Mouse (Mus musculus) E14TG2a.4 (cell line): Measurements from ENCODE around the gene Dlx5.

Experiments
- H3K27me3 ChIP-seq: 2 replicates; pipeline ENCODE4 v1.6.1; 2014; ENCODE audit warnings: low read length, control low read depth; ENCODE audit not compliant: insufficient read depth
- H3K36me3 ChIP-seq: 2 replicates; pipeline ENCODE4 v1.6.1; 2014; ENCODE audit warnings: low read length, control low read depth; ENCODE audit not compliant: insufficient read depth
- H3K4me1 ChIP-seq: replicated peaks from 2 replicates; pipeline ENCODE4 v1.6.1; 2014; ENCODE audit warnings: low read depth, low read length, control low read depth
- H3K4me3 ChIP-seq: replicated peaks from 2 replicates; pipeline ENCODE4 v1.5.1; 2014; ENCODE audit warnings: mild to moderate bottlenecking, low read length
- H3K9me3 ChIP-seq: 2 replicates; pipeline ENCODE4 v1.6.1; 2014; ENCODE audit warnings: low read length, control low read depth
- CTCF ChIP-seq: conservative IDR thresholded peaks from 2 replicates; pipeline ENCODE4 v1.5.1; 2014; ENCODE audit warnings: low read length
- NANOG ChIP-seq: IDR thresholded peaks from 2 replicates; pipeline ENCODE4 v1.6.1; 2014; ENCODE audit warnings: borderline replicate concordance, low read length, mixed read lengths
- POU5F1 ChIP-seq: IDR thresholded peaks from 2 replicates; pipeline ENCODE4 v1.6.1; 2014; ENCODE audit warnings: low read length, borderline replicate concordance

The Dlx5 gene

DNA sequence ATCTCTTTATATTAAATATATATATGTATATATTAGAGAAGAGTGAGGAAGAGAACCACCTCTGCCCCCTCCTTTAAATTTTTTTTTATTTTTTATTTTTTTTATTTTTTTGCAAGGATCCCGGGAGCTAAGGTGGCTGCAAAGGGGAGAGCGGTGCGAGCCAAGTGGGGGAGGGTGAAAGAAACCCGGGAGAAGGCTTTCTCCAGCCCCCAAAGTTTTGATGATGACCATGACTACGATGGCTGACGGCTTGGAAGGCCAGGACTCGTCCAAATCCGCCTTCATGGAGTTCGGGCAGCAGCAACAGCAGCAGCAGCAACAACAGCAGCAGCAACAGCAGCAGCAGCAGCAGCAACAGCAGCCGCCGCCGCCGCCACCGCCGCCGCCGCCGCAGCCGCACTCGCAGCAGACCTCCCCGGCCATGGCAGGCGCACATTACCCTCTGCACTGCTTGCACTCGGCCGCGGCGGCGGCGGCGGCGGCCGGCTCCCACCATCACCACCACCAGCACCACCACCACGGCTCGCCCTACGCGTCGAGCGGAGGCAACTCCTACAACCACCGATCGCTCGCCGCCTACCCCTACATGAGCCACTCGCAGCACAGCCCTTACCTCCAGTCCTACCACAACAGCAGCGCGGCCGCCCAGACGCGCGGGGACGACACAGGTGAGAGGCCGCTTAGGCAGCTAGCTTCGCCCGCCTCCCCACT is 18.6 kb downstream of the Dlx5 start, which contains the start of gene Dlx6:
Gene Dlx6, plus strand, starts transcription at position 175 of the 711 bp plus-strand sequence.
- peaks cover 49% of the 10 kb centered on the region for H3K4me1 ChIP-seq
- H3K27me3 ChIP-seq, result peaks cover 91% of the 10 kb centered on the region
- peak within 1 kb of the TSS; percentile 61 for H3K4me3 ChIP-seq
- TF ChIP-seq NANOG, result no peak
- H3K36me3 ChIP-seq, result no peaks in the 10 kb centered on the region
- H3K9me3 ChIP-seq, result no peaks in the 10 kb centered on the region

- Histone ChIP-seq H3K36me3 (no peaks in the 10 kb centered on the region), H3K9me3 (no peaks in the 10 kb centered on the region)
- TF ChIP-seq CTCF (no peak), NANOG (no peak), POU5F1 (no peak)
Observed at GRCm38 (mm10) chr6:6862611-6863010, 19.3 kb downstream of the Dlx5 start.

GRCm38 (mm10) chr6:6861798-6862428 is 20.0 kb downstream of the Dlx5 start:
- Histone ChIP-seq H3K27me3 (peaks cover 93% of the 10 kb centered on the region), H3K4me1 (peaks cover 56% of the 10 kb centered on the region), H3K4me3 (no peak overlapping the region; the same call in 1 of the 2 replicates), H3K9me3 (no peaks in the 10 kb centered on the region), H3K36me3 (no peaks in the 10 kb centered on the region)
- TF ChIP-seq NANOG, result no peak
- TF ChIP-seq CTCF, result no peak
- TF ChIP-seq POU5F1, result no peak

More at GRCm38 (mm10) chr6:6862611-6863010, 19.3 kb downstream of the Dlx5 start:
- Histone ChIP-seq H3K27me3 (peaks cover 93% of the 10 kb centered on the region), H3K4me1 (peaks cover 54% of the 10 kb centered on the region), H3K4me3 (peak overlapping the region; percentile 61)

GRCm38 (mm10) chr6:6861086-6861797 is 20.6 kb downstream of the Dlx5 start:
- Histone ChIP-seq H3K4me3 (peak overlapping the region; percentile 52), H3K27me3 (peaks cover 93% of the 10 kb centered on the region), H3K9me3 (no peaks in the 10 kb centered on the region), H3K36me3 (no peaks in the 10 kb centered on the region), H3K4me1 (peaks cover 63% of the 10 kb centered on the region)
- no peak for TF ChIP-seq NANOG
- no peak for TF ChIP-seq CTCF
- TF ChIP-seq POU5F1, result no peak

- H3K27me3 ChIP-seq, result peaks cover 92% of the 10 kb centered on the region
Observed at GRCm38 (mm10) chr6:6860411-6861085, 21.3 kb downstream of the Dlx5 start.

GRCm38 (mm10) chr6:6859950-6860410 is 21.9 kb downstream of the Dlx5 start:
- H3K4me3 ChIP-seq, result peak overlapping the region; percentile 52
- H3K9me3 ChIP-seq, result no peaks in the 10 kb centered on the region
- peaks cover 70% of the 10 kb centered on the region for H3K4me1 ChIP-seq
- TF ChIP-seq NANOG (no peak), POU5F1 (no peak), CTCF (no peak)
- peaks cover 92% of the 10 kb centered on the region for H3K27me3 ChIP-seq
- no peaks in the 10 kb centered on the region for H3K36me3 ChIP-seq

More at GRCm38 (mm10) chr6:6860411-6861085, 21.3 kb downstream of the Dlx5 start:
- Histone ChIP-seq H3K4me3 (peak overlapping the region; percentile 52), H3K4me1 (peaks cover 67% of the 10 kb centered on the region), H3K36me3 (no peaks in the 10 kb centered on the region), H3K9me3 (no peaks in the 10 kb centered on the region)
- TF ChIP-seq CTCF (no peak), POU5F1 (no peak), NANOG (no peak)

DNA sequence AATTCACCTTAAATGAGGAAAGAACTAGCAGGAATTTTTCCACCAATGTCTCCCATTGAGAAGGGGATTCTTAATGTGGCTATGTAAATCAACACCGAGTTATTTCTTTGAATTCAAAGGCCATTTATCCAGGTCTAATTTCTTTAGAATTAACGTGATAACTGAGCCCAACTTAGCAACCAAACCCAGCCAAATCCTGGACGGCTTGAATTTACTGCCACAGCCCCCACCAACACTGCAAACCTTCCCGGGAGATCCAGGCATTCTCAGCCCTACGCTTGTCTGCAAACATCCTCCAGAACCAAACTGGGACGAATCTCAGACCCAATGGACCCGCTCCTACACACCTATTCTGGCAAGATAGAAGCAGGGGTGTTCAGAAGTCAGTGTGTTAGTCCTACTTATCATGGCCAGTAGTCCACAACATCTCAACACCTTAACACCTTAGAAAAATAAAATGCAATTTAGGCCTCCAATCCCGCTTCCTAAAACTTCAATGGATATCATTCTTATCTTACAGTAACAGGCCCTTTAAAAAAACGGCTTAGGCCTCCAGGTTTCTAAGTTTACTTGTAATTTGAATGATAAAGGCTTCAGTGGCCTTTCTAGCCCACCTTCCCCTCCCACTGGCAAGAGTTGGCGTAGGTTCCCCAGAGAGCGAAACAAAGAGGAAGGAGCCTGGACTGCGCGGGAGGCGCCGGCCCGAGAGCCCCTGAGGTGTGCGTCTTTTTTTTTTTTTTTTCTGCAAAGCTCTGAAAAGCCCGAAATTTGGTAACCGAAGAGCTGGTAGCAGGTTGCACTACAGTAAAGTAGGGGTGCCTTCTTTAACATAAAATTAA is 22.6 kb downstream of the Dlx5 start:
- no peak for TF ChIP-seq CTCF
- TF ChIP-seq POU5F1, result no peak
- no peak for TF ChIP-seq NANOG
- Histone ChIP-seq H3K9me3 (no peaks in the 10 kb centered on the region), H3K4me1 (peaks cover 69% of the 10 kb centered on the region), H3K27me3 (peaks cover 92% of the 10 kb centered on the region), H3K36me3 (no peaks in the 10 kb centered on the region), H3K4me3 (peak overlapping the region; percentile 52)
